Mouse (Mus musculus) small intestine, adult 2 months (tissue): ENCODE results near the gene Cisd1.

Source experiments
- CTCF ChIP-seq: fragments of 200-500 bp; IDR thresholded peaks from 2 replicates; pipeline ENCODE4 v1.5.1; 2012; ENCODE audit warnings: low read depth, mild to moderate bottlenecking, control low read depth, inconsistent platforms, low read length, moderate library complexity, mixed read lengths; ENCODE audit not compliant: insufficient replicate concordance, insufficient read length; ENCODE audit errors: extremely low read depth
- POLR2A ChIP-seq: fragments of 200-500 bp; IDR thresholded peaks from 2 replicates; pipeline ENCODE4 v1.6.1; 2012; ENCODE audit warnings: low read depth, mild to moderate bottlenecking, control low read depth, inconsistent platforms, low read length, moderate library complexity

DNA sequence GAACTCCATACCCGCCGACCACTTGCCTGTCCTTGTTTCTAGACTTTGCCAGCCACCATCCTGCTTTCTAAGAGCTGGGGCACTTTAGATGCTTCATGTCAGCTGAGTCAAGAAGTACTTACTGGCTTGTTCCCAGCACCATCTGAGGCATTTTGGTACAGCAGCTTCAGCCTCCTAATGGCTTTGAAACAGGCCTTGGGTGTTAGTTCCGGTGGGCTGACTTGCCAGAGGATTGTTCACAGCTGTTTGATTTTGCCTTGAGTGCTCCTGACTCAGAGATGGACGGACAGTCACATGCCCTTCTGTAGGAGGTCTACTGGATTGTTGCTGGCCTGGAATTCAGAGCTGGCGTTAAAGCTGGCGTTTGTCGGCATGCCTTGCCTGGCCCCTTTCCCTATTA lies 16.3 kb upstream of the Cisd1 start:
- TF ChIP-seq CTCF (no peak), POLR2A (no peak)
